Mouse (Mus musculus) neural tube, embryonic 10.5 days (tissue): Measurements from ENCODE around the gene Nmd3.

ENCODE experiments used
- DNase-seq: peaks from one replicate; pipeline ENCODE4 v3.0.0-alpha.2; 2017; ENCODE audit warnings: low spot score; ENCODE audit errors: extremely low spot score

Gene Nmd3

GRCm38 (mm10) chr3:69721814-69722186, at the start of gene Nmd3:
Gene Nmd3 (plus strand): TSS chr3:69721985.
- DNase-seq: peak; percentile 93

DNA sequence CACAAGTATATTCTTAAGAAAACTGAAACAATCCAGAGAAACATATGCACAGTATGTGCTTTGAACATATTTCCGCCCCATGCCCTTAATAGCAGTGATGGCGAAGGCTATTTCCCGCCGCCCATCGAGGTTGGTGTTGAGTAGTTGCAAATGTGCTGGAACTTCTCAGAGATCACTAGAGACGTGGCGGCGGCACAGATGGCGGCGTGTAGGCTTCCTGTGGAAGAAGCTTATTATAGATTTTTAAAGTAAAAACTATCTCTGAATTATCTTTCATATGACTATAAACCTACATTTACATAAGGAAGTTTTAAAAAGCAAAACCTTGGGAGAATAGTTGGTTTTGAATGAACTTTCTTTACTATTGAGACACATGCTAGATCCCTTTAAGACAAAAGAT, 48.4 kb upstream of the Nmd3 start:
- no peak for DNase-seq

DNA sequence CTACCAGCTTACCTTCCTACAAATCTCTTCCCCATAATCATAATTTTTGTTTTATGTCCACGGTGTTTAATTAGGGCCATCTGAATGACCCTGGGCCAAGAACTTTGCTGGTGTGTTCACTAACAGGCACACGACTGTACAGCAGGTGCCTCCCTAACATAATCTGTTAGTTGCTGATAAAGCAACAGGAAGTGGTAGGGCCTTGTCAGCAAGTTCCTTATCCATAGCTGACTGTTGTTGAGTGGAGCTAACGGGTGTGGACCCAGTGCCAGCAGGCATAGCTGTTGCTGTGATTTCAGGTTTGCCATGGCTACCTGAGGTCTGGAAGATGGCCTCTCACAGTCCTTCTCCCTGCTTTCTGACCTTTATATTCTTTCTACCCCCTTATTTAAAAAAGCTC, 47.6 kb upstream of the Nmd3 start:
- DNase-seq: no peak

DNA sequence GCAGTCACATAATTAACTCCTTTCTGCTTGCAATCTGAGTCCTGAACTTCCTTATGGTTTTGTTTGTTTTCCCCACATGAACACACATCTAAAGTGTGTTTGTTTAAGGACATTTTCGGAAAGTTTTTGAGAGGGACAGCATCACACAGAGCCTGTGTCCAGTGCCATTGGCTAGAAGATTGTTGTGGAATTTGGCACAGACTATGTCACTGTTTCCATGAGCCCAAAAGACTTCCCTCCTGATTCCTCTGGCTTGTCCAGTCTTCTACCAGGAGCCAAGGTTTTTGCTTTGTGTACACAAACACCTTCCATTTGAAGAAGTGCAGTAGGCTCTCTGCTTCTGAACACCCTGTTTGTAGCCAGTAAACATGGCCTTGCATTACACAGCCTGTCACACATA, 32.0 kb upstream of the Nmd3 start:
- no peak for DNase-seq

GRCm38 (mm10) chr3:69690939-69691338, 30.8 kb upstream of the Nmd3 start:
- DNase-seq: no peak

- no peak for DNase-seq
Measured at GRCm38 (mm10) chr3:69699851-69700500, 21.8 kb upstream of the Nmd3 start.

GRCm38 (mm10) chr3:69701905-69702304, 19.9 kb upstream of the Nmd3 start:
- no peak for DNase-seq

- DNase-seq: no peak
Measured at GRCm38 (mm10) chr3:69702421-69702820, 19.4 kb upstream of the Nmd3 start.

DNA sequence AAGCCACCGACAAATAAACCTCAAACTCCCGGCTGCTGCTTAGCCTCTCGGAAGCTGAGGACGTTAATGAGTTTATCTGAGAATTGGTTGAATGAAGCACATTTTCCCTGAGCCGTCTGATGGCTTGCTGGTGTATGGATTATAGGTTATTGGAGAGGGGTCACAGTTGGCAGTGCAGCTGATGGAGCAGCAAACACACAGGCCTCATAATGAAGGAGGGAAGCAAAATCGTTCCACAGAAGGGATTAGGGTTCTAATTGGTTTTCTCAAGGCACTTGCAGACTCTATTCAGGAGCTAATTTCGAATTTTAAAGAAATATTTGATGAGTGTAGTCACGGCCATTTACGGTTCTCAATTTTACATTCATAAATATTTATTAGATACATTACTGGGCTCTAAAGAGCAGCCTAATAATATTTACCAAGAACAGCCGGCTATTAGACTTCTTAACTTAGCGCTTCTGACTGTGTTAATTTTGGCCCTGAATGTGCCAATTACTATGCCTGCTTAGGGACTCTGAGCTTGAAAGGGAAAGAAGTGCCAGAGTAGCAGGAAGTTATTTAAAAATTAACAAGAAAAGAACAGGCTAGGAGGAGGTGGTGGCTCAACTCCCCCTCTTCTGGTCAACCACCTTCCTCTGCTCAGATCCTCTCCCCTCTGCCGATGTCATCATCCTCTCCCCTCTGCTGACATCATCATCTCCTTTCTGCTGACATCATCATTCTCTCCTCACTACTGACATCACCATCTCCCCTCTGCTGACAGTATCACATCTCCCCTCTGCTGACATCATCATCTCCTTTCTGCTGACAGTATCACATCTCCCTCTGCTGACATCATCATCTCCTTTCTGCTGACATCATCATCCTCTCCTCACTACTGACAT, 12.5 kb upstream of the Nmd3 start:
- DNase-seq: no peak

- no peak for DNase-seq
Measured at GRCm38 (mm10) chr3:69711907-69712600, 9.7 kb upstream of the Nmd3 start.

DNA sequence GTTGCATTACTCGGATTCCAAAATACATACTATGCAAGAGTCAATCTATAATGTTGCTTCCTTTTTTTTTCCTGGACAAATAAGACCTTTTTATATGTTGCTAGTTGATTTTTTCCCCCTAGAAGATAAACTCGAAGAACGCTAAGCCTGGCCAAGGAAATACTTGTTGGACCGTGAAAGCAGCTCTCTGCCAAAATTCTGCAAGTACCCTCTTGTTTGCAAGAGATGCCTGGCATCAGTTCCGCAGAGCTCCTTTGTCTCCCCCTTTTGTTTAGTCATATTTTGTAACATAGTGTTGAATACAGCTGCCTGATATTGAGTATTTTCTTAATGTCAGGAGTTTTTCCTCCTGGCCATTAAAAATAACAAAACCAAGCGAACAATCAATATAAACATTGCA, 4.3 kb upstream of the Nmd3 start:
- DNase-seq: no peak

- DNase-seq: no peak
Measured at GRCm38 (mm10) chr3:69722187-69722867, 542 bp downstream of the Nmd3 start.

GRCm38 (mm10) chr3:69723161-69723560, 1.4 kb downstream of the Nmd3 start:
- DNase-seq: no peak

GRCm38 (mm10) chr3:69730930-69731329, 9.1 kb downstream of the Nmd3 start:
- DNase-seq: no peak

DNA sequence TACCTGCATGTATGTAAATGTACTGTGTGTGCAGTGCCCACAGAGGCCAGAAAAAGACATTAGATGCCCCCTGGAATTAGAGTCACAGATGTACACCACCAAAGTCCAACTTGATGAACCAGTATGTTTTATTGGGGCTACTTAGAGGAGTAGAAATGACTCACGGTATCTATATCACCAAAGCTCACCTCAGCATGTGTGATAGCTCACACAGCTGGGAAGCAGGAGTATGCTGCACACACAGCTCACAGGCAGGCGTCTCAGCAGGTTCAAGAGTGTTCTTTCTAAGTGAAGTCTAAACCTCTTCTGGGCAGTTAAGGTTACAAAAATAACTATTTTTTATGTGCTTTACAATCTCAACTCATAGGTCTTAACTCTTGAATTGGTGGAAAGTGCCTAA, 12.2 kb downstream of the Nmd3 start:
- DNase-seq: no peak

- no peak for DNase-seq
Measured at GRCm38 (mm10) chr3:69755192-69755591, 33.4 kb downstream of the Nmd3 start.

DNA sequence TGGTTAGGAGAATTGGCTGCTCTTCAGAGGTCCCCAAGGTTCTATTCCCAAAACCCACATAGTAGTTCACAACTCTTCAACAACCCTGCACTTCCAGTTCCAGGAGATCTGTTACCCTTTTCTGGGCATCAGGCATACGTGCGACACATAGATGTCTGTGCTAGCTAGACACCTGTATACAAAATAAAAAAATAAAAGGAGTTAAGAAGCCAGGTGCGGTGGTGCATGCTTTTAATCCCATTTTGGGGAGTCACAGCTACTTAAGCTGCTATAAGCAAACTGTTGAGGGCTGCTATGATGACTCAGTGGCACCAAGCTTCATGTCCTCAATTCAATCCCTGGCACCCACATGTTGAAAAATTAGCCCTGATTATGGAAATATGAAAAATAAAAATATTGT, 34.2 kb downstream of the Nmd3 start:
- no peak for DNase-seq

DNA sequence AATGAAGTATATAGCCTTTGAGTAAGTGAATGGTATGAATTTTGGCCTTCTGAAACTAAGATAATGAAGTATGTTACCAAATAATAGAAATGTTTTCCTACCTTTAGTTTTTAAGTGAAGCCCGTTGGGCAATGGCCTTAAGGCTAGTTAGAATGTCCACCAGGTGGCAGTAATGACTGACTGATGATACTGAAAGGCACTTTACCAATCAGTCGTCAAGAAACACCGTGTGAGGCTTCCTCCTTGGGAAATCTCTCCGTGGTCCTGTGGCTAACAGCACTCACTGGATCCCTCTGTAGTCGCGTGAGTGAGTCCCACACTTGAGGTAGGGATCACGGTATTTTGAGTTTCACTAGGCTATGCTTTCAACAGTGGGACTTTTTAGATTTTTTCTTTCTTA, 34.7 kb downstream of the Nmd3 start:
- peak; percentile 21 for DNase-seq

- DNase-seq: no peak
Measured at GRCm38 (mm10) chr3:69757456-69757855, 35.7 kb downstream of the Nmd3 start.

- DNase-seq: no peak
Measured at GRCm38 (mm10) chr3:69760081-69760480, 38.3 kb downstream of the Nmd3 start.

GRCm38 (mm10) chr3:69761195-69761594, 39.4 kb downstream of the Nmd3 start:
- no peak for DNase-seq
